Mouse (Mus musculus): ENCODE measurements at regions not wholly inside any gene's neighbourhood (a gene's known extent, or its start where the extent isn't known, plus 50 kb on each side); places are given as distances from the start of the nearest gene placed in this dataset.

DNA sequence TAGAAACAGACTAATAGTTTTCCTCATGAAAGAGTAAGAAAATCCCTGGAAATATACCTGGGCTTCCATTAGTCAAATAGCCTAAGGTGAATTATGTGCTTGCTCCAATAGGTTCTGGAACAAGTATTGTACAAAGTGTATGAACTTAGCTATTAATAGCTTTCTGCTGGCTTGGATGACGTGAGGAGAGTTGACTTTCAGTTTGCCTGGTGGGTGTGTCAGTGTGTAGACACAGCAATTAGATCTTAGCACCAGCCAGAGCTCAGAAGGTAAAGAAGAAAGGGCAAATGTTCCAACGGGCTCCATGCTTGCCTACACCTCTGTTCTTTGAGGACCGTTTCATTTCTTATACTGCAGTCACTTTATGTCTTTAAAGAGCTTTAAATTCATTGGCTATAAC, 654.8 kb upstream of the Mef2c start:
- no peak for DNase-seq (ENCODE audit: extremely low read depth, insufficient read length, low spot score)

DNA sequence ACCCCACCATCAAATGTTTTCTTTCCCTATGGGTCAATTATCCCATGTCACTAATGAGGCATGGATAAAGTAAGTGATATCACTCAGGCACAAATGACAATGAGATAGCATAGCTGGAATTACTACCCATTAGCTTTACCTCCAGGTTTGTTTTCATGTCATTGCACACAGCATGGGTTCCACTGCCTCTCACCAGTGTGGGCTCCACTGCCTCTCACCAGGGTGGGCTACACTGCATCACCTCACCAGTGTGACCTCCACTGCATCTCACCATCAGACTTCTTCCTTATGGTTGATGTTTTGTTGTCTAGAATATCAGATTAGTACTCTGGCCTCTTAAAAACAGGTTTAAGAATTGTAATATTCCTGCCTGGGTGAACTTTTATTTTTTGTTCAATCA, 634.0 kb upstream of the Mef2c start:
- no peak for DNase-seq (ENCODE audit: extremely low read depth, insufficient read length, low spot score)

DNA sequence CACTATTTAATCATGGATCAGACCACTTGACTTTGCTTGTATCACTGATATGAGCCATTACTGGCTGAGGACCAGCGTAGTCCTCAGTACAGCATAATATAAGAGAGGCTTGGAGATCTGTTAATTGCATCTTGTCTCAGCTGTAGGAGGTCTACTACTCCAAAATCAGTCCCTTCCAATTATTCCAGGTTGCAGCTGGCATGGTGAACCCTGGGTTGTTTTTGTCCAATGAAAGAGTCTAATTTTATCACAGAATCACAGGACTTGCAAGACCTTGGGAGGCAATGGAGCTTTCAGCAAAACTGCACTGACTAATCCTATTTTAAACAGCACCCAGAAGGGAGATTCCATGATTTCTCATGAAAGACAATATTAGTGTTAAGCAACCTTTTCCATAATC, 629.7 kb upstream of the Mef2c start:
- no peak for DNase-seq (ENCODE audit: extremely low read depth, insufficient read length, low spot score)

DNA sequence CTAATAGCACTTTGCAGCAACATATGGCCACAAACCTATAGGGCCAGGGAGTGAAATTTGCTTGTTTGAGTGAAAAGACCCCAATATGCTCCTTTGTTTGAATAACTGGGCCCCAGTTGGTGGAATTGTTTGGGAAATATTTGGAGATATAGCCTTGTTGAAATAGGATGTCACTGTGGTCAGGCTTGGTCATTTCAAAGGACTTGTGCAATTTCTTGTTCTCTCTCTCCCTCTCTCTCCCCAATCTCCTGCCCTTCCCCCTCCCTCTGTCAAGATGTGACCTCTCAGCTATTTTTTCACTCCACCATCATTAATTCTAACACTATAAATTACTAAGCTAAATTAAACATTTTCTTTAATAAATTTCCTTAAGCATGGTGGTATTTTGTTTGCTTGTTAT, 620.5 kb upstream of the Mef2c start:
- DNase-seq (ENCODE audit: extremely low read depth, insufficient read length, low spot score), result no peak

DNA sequence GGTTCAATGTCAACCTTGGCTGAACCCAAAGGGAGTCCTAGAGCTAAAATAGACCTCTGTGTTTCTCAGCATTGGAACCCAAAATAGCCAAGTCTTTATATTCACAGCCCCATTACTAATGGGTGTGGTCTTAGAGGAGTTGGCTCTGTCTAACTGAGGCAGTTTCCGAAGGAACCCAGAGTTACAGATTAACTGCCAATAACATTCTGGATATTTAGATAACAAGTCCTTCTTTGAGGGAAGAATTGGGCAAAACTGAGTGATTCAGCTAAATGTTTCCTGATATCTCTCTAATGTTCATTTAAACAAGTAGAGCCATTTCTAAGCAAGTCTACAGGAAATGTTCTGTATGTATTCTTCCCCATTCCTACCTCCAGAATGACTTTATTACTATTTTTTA, 615.1 kb upstream of the Mef2c start:
- no peak for DNase-seq (ENCODE audit: extremely low read depth, insufficient read length, low spot score)

DNA sequence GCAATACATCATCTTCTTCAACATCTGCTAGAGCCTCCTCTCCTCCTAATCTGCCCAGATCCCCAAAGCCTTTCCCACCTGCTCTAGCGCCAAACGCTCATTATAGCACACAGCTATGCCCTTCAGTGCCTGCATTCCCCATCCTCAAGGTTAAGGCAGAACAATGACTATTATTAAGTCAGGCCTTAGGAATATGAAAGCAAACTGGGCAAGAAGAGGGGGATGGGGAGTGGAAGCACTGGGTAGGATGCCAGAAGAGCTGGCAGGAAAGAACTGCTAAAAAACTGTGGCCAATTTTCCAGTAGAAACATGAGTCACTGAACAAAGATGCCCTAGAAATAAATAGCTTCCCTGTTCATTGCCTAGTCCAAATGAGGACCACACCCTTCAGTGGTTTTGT, 611.1 kb upstream of the Mef2c start:
- peak; percentile 79 for DNase-seq (ENCODE audit: extremely low read depth, insufficient read length, low spot score)

DNA sequence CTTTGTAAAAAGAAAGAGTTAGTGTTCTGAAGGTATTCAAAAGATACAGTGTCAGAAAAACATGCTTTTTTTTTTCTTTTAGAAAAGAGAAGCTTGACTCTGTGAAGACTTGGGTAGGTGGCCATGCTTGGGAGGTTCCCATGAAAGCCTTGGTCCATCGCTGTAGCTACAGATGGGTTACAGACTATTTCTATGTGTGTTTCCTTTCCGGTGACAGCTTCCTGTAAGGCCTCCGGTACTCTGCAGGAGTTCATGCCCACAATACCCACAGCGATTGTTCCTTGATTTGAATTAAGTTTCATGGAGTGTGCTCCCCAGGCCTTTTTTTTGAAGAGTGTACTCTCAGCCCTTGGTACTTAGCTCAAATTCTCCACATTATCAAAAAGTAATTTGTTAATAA, 604.1 kb upstream of the Mef2c start:
- DNase-seq (ENCODE audit: extremely low read depth, insufficient read length, low spot score), result no peak

DNA sequence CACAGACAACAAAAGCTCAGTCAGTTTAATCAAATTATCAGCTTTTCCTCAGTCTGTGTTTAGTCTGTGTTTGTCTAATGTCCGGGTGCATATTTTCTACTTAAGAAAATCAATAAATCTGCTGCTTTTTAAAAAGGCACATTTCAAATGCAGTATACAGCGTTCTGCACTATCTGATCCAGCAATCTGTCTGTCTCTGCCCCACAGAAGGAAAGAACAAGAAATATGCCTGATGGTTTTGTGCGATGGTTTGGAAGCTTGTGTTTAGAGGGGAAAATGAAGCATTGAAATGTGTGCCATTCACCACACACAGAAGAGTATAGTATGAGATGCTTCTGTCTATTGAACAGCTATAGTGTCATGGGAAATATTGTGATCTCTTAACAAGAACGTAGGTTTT, 601.7 kb upstream of the Mef2c start:
- no peak for DNase-seq (ENCODE audit: extremely low read depth, insufficient read length, low spot score)

DNA sequence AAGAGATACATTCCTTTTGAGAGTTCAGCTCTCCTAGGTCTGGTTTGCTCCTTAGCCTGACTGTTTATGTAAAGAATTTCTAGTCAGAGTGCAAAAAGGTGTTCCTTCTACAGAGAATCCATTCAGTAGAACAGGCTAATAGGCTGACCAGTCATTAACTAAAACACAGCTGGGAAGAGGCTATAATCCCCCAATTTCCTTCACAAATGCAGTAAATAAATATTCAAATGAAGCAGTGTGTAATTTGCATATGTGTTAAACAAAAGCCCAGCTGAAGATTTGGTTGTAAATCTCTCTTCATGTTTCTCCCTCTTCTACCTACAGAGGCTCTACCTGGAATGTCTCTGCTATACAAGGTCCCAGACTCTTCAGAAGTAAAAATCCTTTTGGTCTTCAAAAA, 600.2 kb upstream of the Mef2c start:
- DNase-seq (ENCODE audit: extremely low read depth, insufficient read length, low spot score), result no peak

DNA sequence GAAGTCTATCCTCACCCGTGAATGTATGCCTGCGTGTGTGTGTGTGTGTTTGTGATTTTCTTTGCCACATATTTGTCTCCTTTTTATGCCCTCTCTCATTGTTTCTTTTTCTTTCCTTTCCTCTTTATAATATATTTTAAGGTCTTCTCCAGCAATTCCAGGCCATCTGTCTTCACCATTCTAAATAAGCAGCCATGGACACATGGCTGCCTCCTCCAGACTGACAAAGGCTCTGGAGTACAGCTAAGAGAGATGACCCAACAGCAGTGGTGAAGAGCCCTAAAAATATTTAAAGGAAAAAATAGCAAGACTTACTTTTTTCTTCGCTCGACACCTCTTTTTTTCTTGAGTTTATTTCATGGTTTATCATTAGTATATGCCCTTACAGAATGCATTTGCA, 596.1 kb upstream of the Mef2c start:
- no peak for DNase-seq (ENCODE audit: extremely low read depth, insufficient read length, low spot score)

DNA sequence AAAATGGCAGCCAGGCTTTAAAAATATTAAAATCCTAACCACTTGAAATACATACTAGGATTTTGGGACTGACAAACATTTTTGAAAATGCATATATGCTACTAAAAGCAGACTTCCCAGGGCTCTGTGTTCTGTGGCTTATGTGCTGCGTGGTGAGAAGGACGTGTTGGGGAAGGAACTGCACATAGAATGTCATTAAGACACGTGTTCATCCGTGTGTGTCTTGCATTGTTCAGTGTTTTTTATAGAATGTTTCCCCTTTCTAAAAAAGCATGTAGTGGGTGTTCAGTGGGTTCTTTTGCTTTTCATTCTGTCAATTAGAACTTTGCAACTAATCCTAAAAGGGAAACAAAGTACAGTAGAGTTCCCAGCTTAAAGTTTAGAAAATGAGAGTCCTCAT, 594.7 kb upstream of the Mef2c start:
- DNase-seq (ENCODE audit: extremely low read depth, insufficient read length, low spot score), result no peak

DNA sequence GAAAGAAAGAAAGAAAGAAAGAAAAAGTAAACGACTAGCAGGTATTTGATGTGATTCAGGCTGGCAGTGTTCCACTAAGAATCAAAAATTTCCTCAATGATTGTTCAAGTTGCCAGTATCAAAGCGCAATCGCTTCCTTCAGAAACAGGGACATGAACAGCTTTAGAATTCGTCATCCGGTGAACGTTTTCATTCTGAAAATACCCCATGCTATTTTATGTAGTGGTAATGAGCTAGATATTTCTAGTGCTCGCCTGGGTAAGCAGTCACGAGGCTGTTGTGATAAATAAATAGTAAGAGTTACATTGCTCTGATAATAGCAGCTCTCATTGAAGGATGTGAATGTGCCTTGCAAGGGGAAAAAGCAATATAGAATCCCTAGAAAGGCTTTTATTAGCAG, 591.0 kb upstream of the Mef2c start:
- no peak for DNase-seq (ENCODE audit: extremely low read depth, insufficient read length, low spot score)

DNA sequence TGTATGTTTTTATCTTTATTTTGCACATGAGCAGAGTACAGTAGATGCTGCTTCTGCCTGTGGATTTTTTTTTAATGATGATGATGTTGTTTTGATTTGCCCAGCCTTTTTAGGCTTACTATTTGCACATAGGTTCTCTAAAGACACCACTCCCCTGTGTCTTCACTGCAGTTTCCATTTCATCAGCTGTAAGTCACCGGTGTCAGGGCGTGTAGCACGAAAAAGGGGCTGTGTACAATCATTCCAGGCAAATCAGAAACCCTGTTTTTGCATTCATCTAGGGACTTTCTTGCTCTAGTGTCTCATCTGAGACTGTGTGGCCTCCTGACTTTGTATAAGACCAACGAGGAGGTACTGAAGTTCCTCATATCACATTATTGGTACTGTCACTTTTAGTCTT, 588.6 kb upstream of the Mef2c start:
- DNase-seq (ENCODE audit: extremely low read depth, insufficient read length, low spot score), result no peak

DNA sequence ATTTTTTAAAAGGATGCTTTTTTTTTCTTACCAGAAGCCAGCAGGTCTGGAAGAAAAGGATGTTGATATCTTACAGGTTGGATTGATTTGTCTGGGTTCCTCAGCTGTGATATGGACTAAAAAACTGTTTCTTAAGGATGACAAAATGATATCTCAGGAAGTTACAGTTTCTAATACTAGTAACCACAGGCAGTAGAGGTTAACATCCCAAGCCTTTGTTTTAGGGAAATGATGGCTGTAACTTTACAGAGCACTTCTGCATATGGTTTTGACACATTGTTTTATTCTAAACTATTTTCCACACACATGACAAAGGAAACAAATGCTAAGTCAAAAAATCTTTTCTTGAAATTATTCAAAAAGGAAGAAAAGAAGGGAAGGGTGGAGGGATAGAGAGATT, 573.8 kb upstream of the Mef2c start:
- no peak for DNase-seq (ENCODE audit: extremely low read depth, insufficient read length, low spot score)

DNA sequence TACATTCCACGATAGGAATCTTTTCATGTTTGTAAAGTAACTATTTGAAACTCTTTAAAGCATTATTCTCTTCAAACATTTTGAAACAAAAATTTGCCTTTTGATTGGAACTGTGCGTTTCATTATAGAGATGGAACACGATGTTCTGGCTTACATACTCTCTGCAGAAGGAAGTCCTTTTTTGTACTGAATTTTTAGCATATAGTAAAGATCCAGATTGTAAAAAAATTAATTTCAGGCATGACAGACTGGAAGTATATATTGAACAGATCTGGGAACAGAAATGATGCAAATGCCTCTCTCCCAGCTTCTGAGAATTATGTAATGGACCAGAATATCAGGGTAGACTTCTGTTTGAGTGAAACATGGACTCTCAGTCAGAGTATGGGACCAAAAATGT, 566.0 kb upstream of the Mef2c start:
- DNase-seq (ENCODE audit: extremely low read depth, insufficient read length, low spot score), result no peak

DNA sequence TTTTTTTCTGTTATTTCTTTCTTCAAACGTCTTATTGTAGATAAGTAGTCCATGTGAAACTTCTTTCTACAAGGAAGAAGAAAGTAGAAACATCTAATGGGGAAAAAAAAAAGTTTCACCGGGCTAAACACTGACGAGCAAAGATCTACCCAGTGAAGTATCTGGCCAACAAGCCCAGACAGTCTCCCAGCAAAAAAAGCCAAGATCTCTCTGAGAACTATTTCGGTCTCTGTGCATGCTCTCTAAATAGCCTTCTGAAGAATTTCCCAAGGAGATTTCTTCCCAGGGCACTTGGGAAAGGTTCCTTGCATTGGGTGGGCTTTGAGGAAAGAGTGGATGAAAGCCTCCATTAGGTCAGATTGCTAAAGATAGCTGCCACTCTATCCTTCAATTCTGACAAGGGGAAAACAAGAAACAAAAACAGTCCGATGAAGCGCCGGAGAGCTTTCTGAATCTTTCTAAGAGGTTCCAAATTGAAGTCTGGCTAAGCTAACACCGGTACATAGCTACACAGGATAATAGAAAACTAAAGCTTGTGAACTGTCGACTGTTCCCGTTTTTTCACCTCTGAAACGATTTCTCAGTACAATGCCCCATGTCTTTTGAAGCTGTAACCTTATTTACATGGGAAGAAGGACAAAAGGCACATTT, 561.0 kb upstream of the Mef2c start:
- DNase-seq (ENCODE audit: extremely low read depth, insufficient read length, low spot score), result no peak

DNA sequence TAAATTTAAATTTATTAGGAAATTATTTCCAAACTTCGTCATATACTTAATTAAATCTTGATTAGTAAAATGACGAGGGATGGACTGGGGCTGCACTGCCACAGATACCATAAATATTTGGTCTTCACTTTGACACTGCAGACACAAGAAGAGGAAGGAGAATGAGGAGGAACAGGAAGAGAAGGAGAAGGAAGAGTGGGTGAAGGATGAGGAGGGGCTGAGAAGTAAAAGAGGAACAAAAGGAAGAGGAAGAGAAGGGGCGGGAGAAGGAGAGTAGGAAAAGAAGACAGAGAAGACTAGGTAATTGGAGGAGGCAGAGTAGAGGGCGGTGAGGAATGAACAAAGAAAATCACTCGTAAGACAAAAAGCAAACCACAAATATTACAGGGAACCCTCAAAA, 556.9 kb upstream of the Mef2c start:
- no peak for DNase-seq (ENCODE audit: extremely low read depth, insufficient read length, low spot score)

DNA sequence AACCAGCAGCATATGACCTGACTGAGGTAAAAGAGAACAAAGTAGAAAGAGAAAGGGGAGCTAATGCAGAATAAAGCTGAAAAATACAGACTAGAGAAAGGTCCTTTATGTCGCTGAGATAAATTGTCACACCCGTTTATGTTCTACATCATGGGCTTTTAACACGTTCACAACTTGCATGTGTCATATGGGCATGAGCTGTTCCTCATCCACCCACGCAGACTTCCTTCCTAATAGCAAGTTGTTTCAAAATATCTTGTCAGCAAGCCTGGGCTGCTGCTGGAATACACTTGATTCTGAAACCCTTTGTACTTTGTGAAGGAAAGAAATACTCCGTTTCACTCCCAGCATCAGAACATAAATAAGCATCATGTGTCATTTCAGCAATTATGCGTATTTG, 554.3 kb upstream of the Mef2c start:
- DNase-seq (ENCODE audit: extremely low read depth, insufficient read length, low spot score), result no peak

DNA sequence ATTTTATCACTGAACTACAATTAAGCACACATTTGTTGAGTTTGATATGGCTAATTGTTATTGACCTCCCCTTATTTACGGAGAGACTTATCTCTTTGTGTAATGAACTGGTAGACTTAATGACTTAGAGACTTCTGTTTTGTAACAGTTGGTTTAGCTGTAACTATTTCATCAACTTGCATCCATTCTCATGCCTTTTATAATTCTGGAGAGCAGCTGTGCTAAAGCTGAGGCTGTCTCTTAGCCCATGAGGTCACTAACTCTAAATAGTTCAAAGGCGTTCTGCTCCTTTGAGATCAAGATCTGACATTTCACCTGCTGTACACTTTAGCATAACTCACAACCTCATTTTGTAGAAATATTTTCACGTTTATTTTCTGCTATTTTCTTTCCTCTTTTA, 541.5 kb upstream of the Mef2c start:
- DNase-seq (ENCODE audit: extremely low read depth, insufficient read length, low spot score), result no peak

DNA sequence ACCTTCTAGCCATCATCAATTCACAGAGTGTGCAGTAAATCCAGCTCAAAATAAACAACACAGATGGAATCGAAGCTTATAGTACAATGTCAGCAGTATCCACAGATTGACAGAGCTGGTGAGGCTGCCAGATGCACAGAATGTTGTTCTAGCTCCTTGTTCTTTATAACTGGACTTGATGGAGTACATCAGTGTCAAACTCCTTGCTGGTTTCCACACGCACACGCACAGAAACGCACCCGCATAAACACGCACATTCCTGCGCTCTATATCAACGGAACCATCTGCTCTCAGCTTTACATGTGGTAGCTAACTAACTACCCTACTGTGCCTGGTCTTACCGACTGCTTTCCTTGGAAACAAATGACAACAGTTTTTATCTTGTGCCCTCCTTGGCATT, 532.1 kb upstream of the Mef2c start:
- DNase-seq (ENCODE audit: extremely low read depth, insufficient read length, low spot score), result no peak

DNA sequence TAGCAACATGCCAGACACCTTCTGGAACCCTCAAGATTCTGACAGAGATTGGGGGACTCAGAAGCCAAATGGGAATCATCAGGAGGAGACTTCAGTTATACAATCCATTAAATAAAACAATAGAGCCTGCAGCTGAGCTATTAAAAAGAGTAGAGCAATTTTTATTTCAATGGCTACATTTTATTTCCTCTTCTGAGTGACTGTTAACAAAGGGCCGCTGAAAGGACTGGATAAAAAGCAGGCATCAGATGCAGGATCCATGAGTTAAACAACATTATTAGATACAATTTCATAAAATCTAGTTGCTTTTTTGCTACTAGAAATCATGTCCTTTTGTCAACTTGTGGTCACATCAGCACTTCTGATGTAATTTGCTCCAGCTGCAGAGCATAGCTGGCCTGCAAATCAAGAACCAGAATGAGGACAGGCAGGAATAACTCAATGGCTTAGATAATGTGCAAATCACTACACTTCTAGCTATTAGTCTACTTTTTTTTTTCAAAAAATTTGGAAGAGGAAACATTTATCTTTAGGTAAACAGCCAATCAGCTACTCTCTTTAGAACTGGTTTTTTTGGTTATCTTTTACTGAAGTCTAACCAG, 529.5 kb upstream of the Mef2c start:
- DNase-seq (ENCODE audit: extremely low read depth, insufficient read length, low spot score), result no peak

DNA sequence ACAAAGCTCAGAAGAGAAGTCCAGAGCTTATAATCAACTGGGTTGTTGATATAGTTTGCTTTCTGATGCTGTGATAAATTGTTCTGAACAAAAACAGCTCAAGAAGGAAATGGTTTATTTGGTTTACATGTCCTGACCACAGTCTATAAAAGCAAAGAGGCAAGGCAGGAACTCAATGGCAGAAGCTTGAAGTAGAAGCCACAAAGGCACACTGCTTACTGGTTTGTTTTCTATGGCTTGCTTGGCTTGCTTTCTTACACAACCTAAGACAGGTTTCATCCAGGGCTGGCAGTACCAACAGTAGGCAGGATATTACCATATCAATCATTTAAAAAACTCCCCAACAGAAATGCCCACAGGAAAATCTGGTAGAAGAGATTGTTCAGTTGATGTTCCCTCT, 502.7 kb upstream of the Mef2c start:
- DNase-seq (ENCODE audit: extremely low read depth, insufficient read length, low spot score), result no peak

DNA sequence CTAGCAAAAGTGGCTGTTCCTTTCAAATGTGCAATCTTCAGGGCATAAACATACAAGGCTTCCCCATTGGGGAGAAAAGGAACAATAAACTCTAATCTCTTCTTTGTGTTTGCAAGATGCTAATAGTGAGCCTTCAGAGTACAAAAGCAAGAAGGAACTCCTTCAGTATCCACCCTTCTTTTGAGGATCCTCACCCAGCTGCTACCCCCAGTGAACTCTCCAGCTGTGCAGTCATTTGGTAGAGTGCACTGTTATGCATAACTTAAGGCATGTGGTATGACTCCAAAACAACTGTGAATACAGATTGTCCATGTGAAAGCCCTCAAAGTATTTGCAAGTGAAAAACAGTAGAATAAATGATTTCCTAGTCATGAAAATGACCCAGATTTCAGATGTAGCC, 487.1 kb upstream of the Mef2c start:
- no peak for DNase-seq (ENCODE audit: extremely low read depth, insufficient read length, low spot score)
